In genomic region chr15:82319613-82320012, GRCm38 (mm10) we compare ENCODE assay signal across 33 mouse cellular contexts. TPM values are rescaled to one million over a fixed set of nuclear protein-coding genes. Genes with fewer than 3 reads are reported as not detected.
"Had no signal": no experiment of that assay in that cellular context is flagged by ENCODE, and none has a peak within 500 bp of the region (broad histone marks: within the 10 kb centered on the region; RNA-seq: fewer than 3 reads in every experiment).

No protein-coding gene starts in this region.

- ATAC-seq: forebrain, embryonic 13.5 days; forebrain, embryonic 14.5 days; forebrain, embryonic 15.5 days; forebrain, embryonic 16.5 days; forebrain, postnatal 0 days had no signal

- H3K9ac ChIP-seq: embryonic facial prominence, embryonic 12.5 days; embryonic facial prominence, embryonic 13.5 days; embryonic facial prominence, embryonic 15.5 days; forebrain, embryonic 12.5 days; forebrain, embryonic 13.5 days; forebrain, embryonic 15.5 days; forebrain, postnatal 0 days had no signal

- H3K27me3 ChIP-seq: embryonic facial prominence, embryonic 12.5 days; embryonic facial prominence, embryonic 13.5 days; embryonic facial prominence, embryonic 15.5 days; forebrain, embryonic 12.5 days; forebrain, embryonic 13.5 days; forebrain, embryonic 15.5 days had no signal

- H3K9me3 ChIP-seq: embryonic facial prominence, embryonic 10.5 days; embryonic facial prominence, embryonic 12.5 days; embryonic facial prominence, embryonic 13.5 days; embryonic facial prominence, embryonic 15.5 days; forebrain, embryonic 10.5 days; forebrain, embryonic 12.5 days; forebrain, embryonic 13.5 days; forebrain, embryonic 15.5 days; heart, embryonic 10.5 days had no signal

- H3K36me3 ChIP-seq: embryonic facial prominence, embryonic 10.5 days; embryonic facial prominence, embryonic 12.5 days; embryonic facial prominence, embryonic 13.5 days; embryonic facial prominence, embryonic 15.5 days; forebrain, embryonic 10.5 days; forebrain, embryonic 12.5 days; forebrain, embryonic 15.5 days; heart, embryonic 10.5 days had no signal

- H3K27ac ChIP-seq: embryonic facial prominence, embryonic 10.5 days; embryonic facial prominence, embryonic 12.5 days; embryonic facial prominence, embryonic 13.5 days; embryonic facial prominence, embryonic 15.5 days; forebrain, embryonic 10.5 days; forebrain, embryonic 12.5 days; forebrain, embryonic 13.5 days; forebrain, embryonic 15.5 days; gastrocnemius, adult 2 months; heart, adult 2 months; heart, embryonic 10.5 days had no signal

- H3K4me3 ChIP-seq: embryonic facial prominence, embryonic 10.5 days; embryonic facial prominence, embryonic 12.5 days; embryonic facial prominence, embryonic 13.5 days; embryonic facial prominence, embryonic 15.5 days; erythroblast, embryonic 14.5 days; forebrain, embryonic 10.5 days; forebrain, embryonic 12.5 days; forebrain, embryonic 13.5 days; forebrain, embryonic 15.5 days; gastrocnemius, adult 2 months; heart, adult 2 months; heart, embryonic 10.5 days had no signal

- DNase-seq: cerebellum, adult 9-11 months; cerebellum, postnatal 36 days; embryo, embryonic 11 days; forebrain, postnatal 0 days; gastrocnemius, adult 2 months; gastrocnemius, postnatal 10 days; gastrocnemius, postnatal 14 days; gastrocnemius, postnatal 25 days; gastrocnemius, postnatal 36 days; heart, adult 11 months; heart, adult 18-20 months; heart, adult 2 months had no signal

- H3K4me1 ChIP-seq: forebrain, embryonic 12.5 days; forebrain, embryonic 13.5 days; forebrain, embryonic 15.5 days; heart, embryonic 10.5 days had no signal

RNA-seq across cellular contexts. Expression of gene Wbp2nl, which starts 20.9 kb away (rescaled TPM):
- total RNA-seq: common myeloid progenitor, adult 5-6 weeks; gastrocnemius, adult 18-20 months; gastrocnemius, adult 2 months; gastrocnemius, adult 8-10 months; gastrocnemius, postnatal 10 days; gastrocnemius, postnatal 14 days; gastrocnemius, postnatal 25 days; gastrocnemius, postnatal 36 days; gastrocnemius, postnatal 4 days; heart, adult 18-20 months; heart, adult 2 months; heart, adult 8-10 months had no signal
- polyA plus RNA-seq: cortical plate, adult 2 months; embryonic facial prominence, embryonic 13.5 days; embryonic facial prominence, embryonic 14.5 days; embryonic facial prominence, embryonic 15.5 days; erythroblast, embryonic 14.5 days; forebrain, embryonic 11.5 days; forebrain, embryonic 13.5 days; forebrain, embryonic 14.5 days; frontal cortex, adult 2 months; heart, adult 2 months had no signal
